Mouse (Mus musculus): Measurements from ENCODE around the gene Selenoo. TPM values are rescaled to one million over a fixed set of nuclear protein-coding genes. Genes with fewer than 3 reads are reported as not detected.

Selenoo gene
- total RNA-seq, 2 experiments from 2014 or later = 21.4 to 21.5 TPM

DNA sequence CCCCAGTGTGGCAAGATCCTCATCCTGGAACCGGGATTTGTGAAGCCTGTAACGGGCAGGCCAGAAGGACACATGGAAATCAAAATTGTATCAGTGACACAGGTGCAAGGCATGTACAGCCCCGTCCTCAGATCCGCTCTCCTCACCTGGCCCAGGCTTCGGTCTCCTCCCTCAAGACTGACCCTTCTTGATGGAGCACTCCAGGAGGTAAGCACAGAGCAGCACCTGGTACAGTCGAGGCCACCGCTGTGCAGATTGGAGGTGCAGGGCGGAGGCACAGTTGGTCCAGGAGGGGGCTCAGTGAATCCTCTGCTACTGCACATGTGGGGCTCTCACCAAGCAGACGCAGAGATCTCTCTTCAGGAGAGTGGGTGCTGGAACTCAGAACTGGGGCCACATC lies 36.5 kb downstream of the Selenoo start:
- no peak for DNase-seq (ENCODE audit: low spot score in 2 of 2)

DNA sequence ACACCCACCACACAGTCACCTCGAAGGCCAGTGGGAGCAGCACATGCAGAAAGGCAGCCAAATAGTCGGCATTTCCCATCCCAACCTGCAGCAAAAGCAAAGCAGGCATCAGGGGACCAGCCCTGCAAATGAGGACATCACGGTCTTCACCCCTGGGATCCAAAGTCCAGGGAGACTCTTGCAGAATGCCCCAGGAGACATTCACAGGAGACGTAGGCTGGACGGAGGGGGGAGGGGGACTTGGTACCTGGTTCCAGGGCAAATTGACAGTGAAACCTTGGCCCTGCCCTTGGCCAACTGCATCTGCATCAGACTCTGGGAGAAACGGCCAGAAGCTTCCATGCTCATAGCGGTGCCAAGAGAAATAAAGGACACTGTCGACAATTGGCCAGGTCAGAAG lies 37.7 kb downstream of the Selenoo start:
- DNase-seq (ENCODE audit: low spot score in 2 of 2) = no peak

DNA sequence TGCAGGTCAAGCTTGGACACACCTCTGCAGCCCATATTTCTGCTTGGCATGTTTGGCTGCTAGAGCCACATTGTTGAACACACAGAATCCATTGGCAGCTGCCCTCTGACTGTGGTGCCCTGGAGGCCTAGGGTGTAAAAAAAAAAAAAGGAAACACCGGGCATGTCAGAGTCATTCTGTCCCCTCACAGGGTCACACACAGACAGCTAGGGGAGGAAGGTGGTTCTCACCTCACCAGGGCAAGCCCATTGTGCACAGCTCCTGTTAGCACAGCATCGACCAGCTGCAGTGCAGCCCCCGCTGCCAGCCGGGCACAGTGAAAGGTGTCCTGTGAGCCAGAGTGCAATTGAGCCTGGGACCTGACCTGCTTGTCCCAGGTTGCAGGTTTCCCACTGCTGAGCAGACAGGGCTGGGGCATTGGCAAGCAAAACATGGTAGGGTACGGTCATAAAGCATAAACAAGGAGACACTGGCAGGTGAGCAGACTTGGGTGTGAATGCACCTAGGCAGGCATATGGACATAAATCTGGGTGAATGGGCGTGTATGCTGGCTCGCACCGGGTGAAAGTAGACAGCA lies 38.6 kb downstream of the Selenoo start:
- no peak for DNase-seq (ENCODE audit: low spot score in 2 of 2)

- DNase-seq (ENCODE audit: low spot score in 2 of 2) = peak; percentile 83 to 86
Measured at GRCm38 (mm10) chr15:89128382-89129350, 39.8 kb downstream of the Selenoo start, which contains the start of gene Hdac10. TSS of gene Hdac10 (minus strand) at chr15:89128700.

DNA sequence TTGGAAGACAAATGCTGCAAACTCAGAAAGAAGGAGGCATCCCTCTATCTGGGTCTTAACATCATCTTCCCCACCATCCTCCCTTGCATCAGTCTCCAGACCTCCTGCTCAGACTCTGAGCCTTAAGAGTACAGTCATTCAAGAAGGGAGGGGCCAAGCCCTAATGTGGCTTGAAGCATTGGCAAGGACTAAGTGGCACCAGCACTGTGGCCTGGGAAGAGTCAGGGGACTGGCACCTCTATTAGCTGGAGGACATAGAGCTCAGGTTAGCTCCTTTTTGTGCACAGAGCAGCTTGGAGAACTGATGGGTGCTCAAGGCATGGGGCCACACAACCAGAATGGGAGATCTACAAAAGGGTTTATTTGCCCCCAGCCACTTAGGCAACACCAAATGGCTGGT lies 41.4 kb downstream of the Selenoo start:
- DNase-seq (ENCODE audit: low spot score in 2 of 2) = no peak

DNA sequence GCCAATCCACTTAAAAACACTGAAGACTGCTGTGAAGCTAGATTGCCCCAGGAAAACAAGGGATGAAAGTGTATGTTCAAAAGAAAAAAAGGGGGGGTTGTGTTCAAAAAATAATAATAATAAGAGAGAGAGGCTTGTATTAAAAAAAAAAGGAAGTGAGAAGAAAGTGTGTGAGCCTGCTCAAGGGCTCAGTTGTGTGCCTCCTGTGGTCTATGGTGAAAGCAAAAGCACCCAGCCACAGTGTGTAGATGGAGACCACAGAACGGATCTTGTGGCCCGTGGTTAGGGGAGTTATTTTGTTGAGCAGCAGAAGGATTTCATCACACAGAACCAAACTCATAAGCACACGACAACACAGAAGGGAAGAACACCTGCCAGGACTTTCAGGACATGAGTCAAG lies 42.4 kb downstream of the Selenoo start:
- no peak for DNase-seq (ENCODE audit: low spot score in 2 of 2)

DNA sequence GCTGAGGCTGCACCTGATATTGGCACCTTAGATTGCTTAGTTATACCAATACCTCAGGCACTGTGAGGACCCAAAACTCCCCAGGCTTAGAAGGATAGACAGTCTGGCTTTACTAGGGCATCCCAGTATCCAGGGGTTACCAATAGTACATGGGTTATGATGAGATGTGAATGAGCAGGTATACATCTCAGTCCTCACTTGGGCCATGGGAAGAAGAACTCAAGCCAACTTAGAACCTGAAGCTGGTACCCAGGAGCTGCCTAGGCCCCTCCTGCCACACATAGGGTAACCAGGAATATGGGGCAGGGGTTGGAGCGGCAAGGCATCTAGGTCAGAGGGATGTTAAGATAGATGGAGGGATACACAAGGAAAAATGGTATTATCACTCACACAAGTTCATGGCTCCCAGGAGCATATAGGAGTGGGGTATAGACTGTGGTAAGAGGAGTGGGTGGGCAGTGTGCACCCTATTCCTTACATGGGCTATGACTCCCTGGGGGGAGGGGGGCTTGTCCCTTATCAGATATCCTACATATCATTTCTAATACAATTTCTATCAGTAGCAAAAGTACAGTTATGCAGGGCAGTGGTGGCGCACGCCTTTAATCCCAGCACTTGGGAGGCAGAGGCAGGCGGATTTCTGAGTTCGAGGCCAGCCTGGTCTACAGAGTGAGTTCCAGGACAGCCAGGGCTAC lies 47.7 kb downstream of the Selenoo start:
- DNase-seq (ENCODE audit: low spot score in 2 of 2) = no peak

DNA sequence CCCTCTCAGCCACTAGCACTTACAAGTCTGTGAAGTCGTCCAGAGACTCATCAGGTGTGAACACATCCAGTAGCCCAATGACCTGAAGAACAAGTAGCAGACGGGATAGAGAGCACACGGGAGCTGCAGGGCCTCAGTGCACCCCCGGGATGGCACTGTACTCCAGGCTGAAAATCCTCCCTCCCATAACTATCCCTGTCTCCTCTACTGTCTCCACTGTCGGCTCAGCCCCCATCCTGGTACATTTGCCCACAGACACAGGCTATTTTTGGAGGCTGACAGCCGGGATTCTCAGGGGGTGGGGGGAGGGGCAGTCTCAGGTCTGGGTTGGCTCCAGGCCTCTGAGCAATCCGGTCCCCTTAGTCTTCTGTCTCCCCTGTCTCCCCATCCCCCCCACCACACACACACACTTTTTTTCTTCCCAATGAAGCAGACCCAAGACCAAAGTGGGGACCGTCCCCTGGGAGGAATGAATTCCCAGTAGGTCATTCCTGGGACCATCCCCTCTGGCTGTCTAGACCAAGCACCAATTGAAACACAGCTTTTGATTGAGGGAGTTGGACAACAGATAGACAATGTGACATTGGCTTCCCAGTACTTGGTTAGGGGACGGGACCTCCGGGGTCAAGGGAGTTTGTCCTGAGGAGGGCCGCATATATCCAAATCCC lies 48.6 kb downstream of the Selenoo start:
- DNase-seq (ENCODE audit: low spot score in 2 of 2) = no peak

GRCm38 (mm10) chr15:89138046-89138405 lies 49.1 kb downstream of the Selenoo start:
- DNase-seq (ENCODE audit: low spot score in 2 of 2) = no peak

- no peak for DNase-seq (ENCODE audit: low spot score in 2 of 2)
Measured at GRCm38 (mm10) chr15:89138531-89138930, 49.6 kb downstream of the Selenoo start.

- no peak for DNase-seq (ENCODE audit: low spot score in 2 of 2)
Measured at GRCm38 (mm10) chr15:89140048-89140658, 51.3 kb downstream of the Selenoo start.

GRCm38 (mm10) chr15:89140659-89141252 lies 51.9 kb downstream of the Selenoo start, which contains the start of gene Mapk12:
TSS of gene Mapk12 (minus strand) at chr15:89140703.
- DNase-seq (ENCODE audit: low spot score in 2 of 2) = no peak

GRCm38 (mm10) chr15:89141443-89141842 lies 52.6 kb downstream of the Selenoo start:
- DNase-seq (ENCODE audit: low spot score in 2 of 2) = no peak

DNA sequence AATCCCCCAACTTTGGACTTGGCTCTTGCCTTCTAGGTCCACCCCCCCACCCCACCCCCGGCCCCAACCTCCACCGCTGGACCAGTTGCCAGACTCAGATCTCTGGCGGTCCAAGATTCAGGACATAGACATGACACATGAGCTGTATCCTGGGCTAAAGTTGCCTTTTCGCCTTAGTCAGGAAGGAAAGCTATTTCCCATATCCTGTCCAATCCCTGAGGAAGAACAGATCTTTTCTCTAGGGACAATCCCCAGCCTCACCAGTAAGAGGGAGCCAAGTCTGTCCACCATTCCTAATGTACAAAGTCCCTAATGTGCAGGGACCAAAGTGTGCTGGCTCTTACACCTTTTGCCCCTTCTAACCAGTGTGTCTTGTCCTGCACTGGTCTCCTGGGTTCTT lies 53.0 kb downstream of the Selenoo start:
- no peak for DNase-seq (ENCODE audit: low spot score in 2 of 2)

- DNase-seq (ENCODE audit: low spot score in 2 of 2) = no peak
Measured at GRCm38 (mm10) chr15:89143134-89143533, 54.2 kb downstream of the Selenoo start.

GRCm38 (mm10) chr15:89144965-89145364 lies 56.1 kb downstream of the Selenoo start:
- no peak for DNase-seq (ENCODE audit: low spot score in 2 of 2)

DNA sequence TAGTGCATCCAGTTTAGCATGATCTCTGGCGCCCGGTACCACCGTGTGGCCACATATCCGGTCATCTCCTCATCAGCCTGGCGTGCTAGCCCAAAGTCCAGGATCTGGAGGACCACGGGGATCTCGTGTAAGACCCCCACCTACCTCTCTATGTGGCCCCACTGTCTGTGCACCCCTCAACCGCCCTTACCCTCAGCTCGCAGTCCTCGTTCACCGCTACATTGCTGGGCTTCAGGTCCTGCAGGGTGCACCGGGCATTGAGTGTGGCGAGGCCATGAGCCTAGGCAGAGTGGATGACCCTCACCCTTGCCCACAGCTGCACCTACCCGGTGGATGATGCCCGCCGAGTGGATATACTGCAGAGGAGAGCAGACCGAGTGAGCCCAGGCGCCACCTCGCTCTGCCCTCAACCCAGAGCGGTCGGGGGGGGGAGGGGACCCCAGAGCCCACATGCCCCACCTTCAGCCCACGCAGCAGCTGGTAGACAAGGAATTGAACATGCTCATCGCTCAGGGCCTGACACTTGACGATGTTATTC lies 57.0 kb downstream of the Selenoo start:
- DNase-seq (ENCODE audit: low spot score in 2 of 2) = no peak

DNA sequence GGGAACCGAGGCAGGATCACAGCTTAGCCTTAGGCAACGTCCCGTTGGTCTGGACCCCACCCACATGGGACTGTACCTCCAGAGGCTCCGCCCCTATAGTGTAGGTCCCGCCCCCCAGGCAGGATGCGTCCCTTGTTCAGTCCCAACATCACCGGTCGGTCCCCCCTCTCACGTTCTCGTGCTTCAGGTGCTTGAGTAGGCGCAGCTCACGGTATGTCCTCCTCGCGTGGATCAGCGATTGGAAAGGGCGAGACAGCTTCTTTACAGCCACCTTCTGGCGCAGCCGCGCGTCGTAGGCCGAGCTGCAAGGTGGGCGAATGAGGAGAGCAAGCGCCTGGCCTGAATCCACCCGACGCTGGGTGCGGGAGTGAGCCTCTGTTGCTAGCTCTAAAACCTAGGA lies 57.7 kb downstream of the Selenoo start:
- peak; percentile 37 to 52 for DNase-seq (ENCODE audit: low spot score in 2 of 2)

DNA sequence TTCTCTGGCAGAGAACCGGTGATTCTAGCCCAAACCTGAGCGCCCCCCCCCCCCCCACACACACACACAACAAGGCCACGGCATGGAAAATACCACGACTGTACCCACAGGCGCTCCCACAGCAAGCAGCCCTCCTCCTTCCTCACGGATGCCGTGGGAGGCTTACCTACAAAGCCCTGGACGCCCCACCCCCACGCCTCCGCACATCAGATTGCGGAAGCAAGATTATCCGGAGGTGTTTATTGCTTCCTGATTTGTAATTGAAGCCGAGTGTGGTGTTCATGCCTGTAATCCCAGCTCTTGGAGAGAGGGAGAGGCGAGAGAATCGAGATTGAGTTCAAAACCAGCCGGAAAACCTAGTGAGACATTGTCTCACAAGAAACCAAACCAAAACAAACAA lies 58.1 kb downstream of the Selenoo start:
- DNase-seq (ENCODE audit: low spot score in 2 of 2) = no peak

- DNase-seq (ENCODE audit: low spot score in 2 of 2) = no peak
Measured at GRCm38 (mm10) chr15:89147456-89147855, 58.6 kb downstream of the Selenoo start.
